Mouse (Mus musculus): ENCODE results near the gene Bcl2. TPM values are rescaled to one million over a fixed set of nuclear protein-coding genes. Genes with fewer than 3 reads are reported as not detected.

Bcl2 gene
- polyA plus RNA-seq, 1 experiment: 10.7 TPM

DNA sequence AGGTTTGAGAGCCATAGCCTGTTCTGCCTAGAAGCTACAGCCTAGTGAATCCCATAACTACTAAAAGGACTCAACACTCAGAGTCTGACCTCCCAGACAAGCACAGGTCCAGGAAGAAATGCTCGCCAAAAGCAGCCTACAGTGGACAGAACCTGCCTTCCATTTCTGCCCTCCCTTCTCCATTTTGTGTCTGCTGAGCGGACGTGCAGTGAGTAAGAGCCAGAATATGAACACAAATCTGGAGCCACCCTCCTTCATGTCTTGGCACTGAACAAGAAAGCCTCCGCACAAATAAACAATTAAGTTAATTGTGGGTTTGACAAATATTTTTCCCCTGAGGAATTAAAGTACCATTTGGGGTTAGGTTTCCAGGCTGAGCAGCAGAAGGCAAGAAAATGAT is 148.8 kb downstream of the Bcl2 start:
- 91% methylated on average over 4 of the region's 4 CpGs for WGBS
- Histone ChIP-seq H3K36me3 (ENCODE audit: control insufficient read depth, insufficient read depth, low read length) (no peaks in the 10 kb centered on the region), H3K27me3 (ENCODE audit: control insufficient read depth, insufficient read depth, low read length) (no peaks in the 10 kb centered on the region), H3K4me1 (replicated peaks; ENCODE audit: control insufficient read depth, insufficient read depth, low read length) (peaks cover 9% of the 10 kb centered on the region), H3K4me3 (ENCODE audit: control insufficient read depth, insufficient read depth, low read length) (no peak overlapping the region), H3K27ac (ENCODE audit: control insufficient read depth, insufficient read depth, low read length) (no peak overlapping the region)
- no peak for TF ChIP-seq POLR2A (IDR thresholded peaks at IDR 0.05; ENCODE audit: control insufficient read depth, extremely low read depth, insufficient read depth, low read length, poor library complexity)
- no peak for TF ChIP-seq CTCF (IDR thresholded peaks at IDR 0.05; ENCODE audit: borderline replicate concordance, control insufficient read depth, extremely low read depth, insufficient read depth, low read length, poor library complexity)
- no peak for DNase-seq

- peaks cover 7% of the 10 kb centered on the region for H3K4me1 ChIP-seq (replicated peaks; ENCODE audit: control insufficient read depth, insufficient read depth, low read length)
- no peak overlapping the region for H3K27ac ChIP-seq (ENCODE audit: control insufficient read depth, insufficient read depth, low read length)
- H3K4me3 ChIP-seq (ENCODE audit: control insufficient read depth, insufficient read depth, low read length): no peak overlapping the region
- TF ChIP-seq POLR2A (IDR thresholded peaks at IDR 0.05; ENCODE audit: control insufficient read depth, extremely low read depth, insufficient read depth, low read length, poor library complexity) (no peak), CTCF (IDR thresholded peaks at IDR 0.05; ENCODE audit: borderline replicate concordance, control insufficient read depth, extremely low read depth, insufficient read depth, low read length, poor library complexity) (no peak)
- 97% methylated on average over 1 of the region's 1 CpGs for WGBS
- DNase-seq: no peak
- no peaks in the 10 kb centered on the region for H3K36me3 ChIP-seq (ENCODE audit: control insufficient read depth, insufficient read depth, low read length)
- H3K27me3 ChIP-seq (ENCODE audit: control insufficient read depth, insufficient read depth, low read length): no peaks in the 10 kb centered on the region
These were observed 149.6 kb downstream of the Bcl2 start for GRCm38 (mm10) chr1:106564436-106564835.

DNA sequence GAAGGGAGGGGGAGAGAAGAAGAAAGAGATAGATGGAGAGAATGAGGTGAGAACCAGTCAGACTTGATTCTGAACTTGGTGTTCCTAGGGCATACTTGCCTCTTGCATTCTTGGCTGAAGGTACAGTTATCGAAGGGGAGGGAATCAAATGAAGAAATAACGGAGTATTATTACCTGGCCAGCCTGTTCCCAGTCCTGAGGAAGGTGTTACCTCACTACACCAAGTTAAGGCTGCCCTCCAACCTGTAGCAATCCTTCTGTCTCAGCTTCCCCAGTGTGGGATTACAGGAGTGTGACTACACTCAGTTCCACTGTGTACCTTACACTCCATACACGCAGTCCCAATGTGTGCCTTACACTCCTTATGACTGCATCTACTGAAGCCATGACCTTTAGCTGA is 151.3 kb downstream of the Bcl2 start:
- DNase-seq: no peak
- Histone ChIP-seq H3K27me3 (ENCODE audit: control insufficient read depth, insufficient read depth, low read length) (no peaks in the 10 kb centered on the region), H3K4me1 (replicated peaks; ENCODE audit: control insufficient read depth, insufficient read depth, low read length) (peaks cover 7% of the 10 kb centered on the region), H3K36me3 (ENCODE audit: control insufficient read depth, insufficient read depth, low read length) (no peaks in the 10 kb centered on the region), H3K27ac (ENCODE audit: control insufficient read depth, insufficient read depth, low read length) (no peak overlapping the region), H3K4me3 (ENCODE audit: control insufficient read depth, insufficient read depth, low read length) (no peak overlapping the region)
- TF ChIP-seq POLR2A (IDR thresholded peaks at IDR 0.05; ENCODE audit: control insufficient read depth, extremely low read depth, insufficient read depth, low read length, poor library complexity): no peak
- no peak for TF ChIP-seq CTCF (IDR thresholded peaks at IDR 0.05; ENCODE audit: borderline replicate concordance, control insufficient read depth, extremely low read depth, insufficient read depth, low read length, poor library complexity)
- WGBS: 94% methylated on average over 3 of the region's 3 CpGs

GRCm38 (mm10) chr1:106561085-106561760 is 152.9 kb downstream of the Bcl2 start:
- TF ChIP-seq CTCF (IDR thresholded peaks at IDR 0.05; ENCODE audit: borderline replicate concordance, control insufficient read depth, extremely low read depth, insufficient read depth, low read length, poor library complexity) (no peak), POLR2A (IDR thresholded peaks at IDR 0.05; ENCODE audit: control insufficient read depth, extremely low read depth, insufficient read depth, low read length, poor library complexity) (no peak)
- Histone ChIP-seq H3K4me3 (ENCODE audit: control insufficient read depth, insufficient read depth, low read length) (no peak overlapping the region), H3K27ac (ENCODE audit: control insufficient read depth, insufficient read depth, low read length) (no peak overlapping the region), H3K36me3 (ENCODE audit: control insufficient read depth, insufficient read depth, low read length) (no peaks in the 10 kb centered on the region), H3K4me1 (replicated peaks; ENCODE audit: control insufficient read depth, insufficient read depth, low read length) (peaks cover 5% of the 10 kb centered on the region), H3K27me3 (ENCODE audit: control insufficient read depth, insufficient read depth, low read length) (no peaks in the 10 kb centered on the region)
- WGBS: 84% methylated on average over 11 of the region's 11 CpGs
- no peak for DNase-seq

GRCm38 (mm10) chr1:106560105-106560504 is 154.0 kb downstream of the Bcl2 start:
- Histone ChIP-seq H3K4me3 (ENCODE audit: control insufficient read depth, insufficient read depth, low read length) (no peak overlapping the region), H3K36me3 (ENCODE audit: control insufficient read depth, insufficient read depth, low read length) (no peaks in the 10 kb centered on the region), H3K27me3 (ENCODE audit: control insufficient read depth, insufficient read depth, low read length) (no peaks in the 10 kb centered on the region), H3K27ac (ENCODE audit: control insufficient read depth, insufficient read depth, low read length) (no peak overlapping the region), H3K4me1 (replicated peaks; ENCODE audit: control insufficient read depth, insufficient read depth, low read length) (no peaks in the 10 kb centered on the region)
- WGBS: 78% methylated on average over 3 of the region's 3 CpGs
- DNase-seq: no peak
- TF ChIP-seq POLR2A (IDR thresholded peaks at IDR 0.05; ENCODE audit: control insufficient read depth, extremely low read depth, insufficient read depth, low read length, poor library complexity) (no peak), CTCF (IDR thresholded peaks at IDR 0.05; ENCODE audit: borderline replicate concordance, control insufficient read depth, extremely low read depth, insufficient read depth, low read length, poor library complexity) (no peak)

- Histone ChIP-seq H3K4me3 (ENCODE audit: control insufficient read depth, insufficient read depth, low read length) (no peak overlapping the region), H3K4me1 (replicated peaks; ENCODE audit: control insufficient read depth, insufficient read depth, low read length) (no peaks in the 10 kb centered on the region), H3K27ac (ENCODE audit: control insufficient read depth, insufficient read depth, low read length) (no peak overlapping the region), H3K36me3 (ENCODE audit: control insufficient read depth, insufficient read depth, low read length) (no peaks in the 10 kb centered on the region), H3K27me3 (ENCODE audit: control insufficient read depth, insufficient read depth, low read length) (no peaks in the 10 kb centered on the region)
- WGBS: 92% methylated on average over 2 of the region's 2 CpGs
- no peak for TF ChIP-seq POLR2A (IDR thresholded peaks at IDR 0.05; ENCODE audit: control insufficient read depth, extremely low read depth, insufficient read depth, low read length, poor library complexity)
- DNase-seq: no peak
These were observed 154.9 kb downstream of the Bcl2 start for GRCm38 (mm10) chr1:106559116-106559605.

All from thymus, adult 2 months (tissue).